Mouse (Mus musculus): ENCODE measurements around the gene Cma1. TPM values are rescaled to one million over a fixed set of nuclear protein-coding genes. Genes with fewer than 3 reads are reported as not detected.
"Not testable (repeated sequence)": the region's sequence is repeated elsewhere in the genome, so short reads cannot be mapped to it uniquely, and the experiment has no call there.

The Cma1 gene
- under 1 TPM in 1 of 2 experiments, not detected in 1; 0.34 TPM for total RNA-seq (2021)
- long read RNA-seq, partial matches to known transcripts: 0 of 1 reads
- long read RNA-seq, other reads (novel, unspliced or antisense): 0 of 1 reads

GRCm38 (mm10) chr14:55944575-55944974, at the start of gene Cma1:
Gene Cma1, minus strand, starts transcription at chr14:55944675.
- DNase-seq (ENCODE audit: low spot score in 2 of 2): no peak

GRCm38 (mm10) chr14:55987464-55987863, 43.0 kb upstream of the Cma1 start:
- DNase-seq (ENCODE audit: low spot score in 2 of 2): not testable (repeated sequence)

GRCm38 (mm10) chr14:55963900-55964299, 19.4 kb upstream of the Cma1 start:
- not testable (repeated sequence) for DNase-seq (ENCODE audit: low spot score in 2 of 2)

- DNase-seq (ENCODE audit: low spot score in 2 of 2): no peak
Measured at GRCm38 (mm10) chr14:55963263-55963662, 18.8 kb upstream of the Cma1 start.

- DNase-seq (ENCODE audit: low spot score in 2 of 2): no peak
Measured at GRCm38 (mm10) chr14:55950346-55951030, 6.0 kb upstream of the Cma1 start, which contains the start of gene Cma2. Gene Cma2, plus strand, starts transcription at chr14:55950980.

GRCm38 (mm10) chr14:55946269-55946969, 1.9 kb upstream of the Cma1 start:
- no peak for DNase-seq (ENCODE audit: low spot score in 2 of 2)

- no peak for DNase-seq (ENCODE audit: low spot score in 2 of 2)
Measured at GRCm38 (mm10) chr14:55943601-55944000, 874 bp downstream of the Cma1 start.

- no peak for DNase-seq (ENCODE audit: low spot score in 2 of 2)
Measured at GRCm38 (mm10) chr14:55940070-55940800, 4.2 kb downstream of the Cma1 start.

GRCm38 (mm10) chr14:55933586-55933985, 10.9 kb downstream of the Cma1 start:
- DNase-seq (ENCODE audit: low spot score in 2 of 2): peak in 1 of 2 experiments; percentile 10

- no peak for DNase-seq (ENCODE audit: low spot score in 2 of 2)
Measured at GRCm38 (mm10) chr14:55929263-55929997, 15.0 kb downstream of the Cma1 start.

- DNase-seq (ENCODE audit: low spot score in 2 of 2): no peak
Measured at GRCm38 (mm10) chr14:55926847-55927246, 17.6 kb downstream of the Cma1 start.

GRCm38 (mm10) chr14:55922475-55923232, 21.8 kb downstream of the Cma1 start:
- DNase-seq (ENCODE audit: low spot score in 2 of 2): no peak

GRCm38 (mm10) chr14:55918240-55919082, 26.0 kb downstream of the Cma1 start:
- peak; percentile 76 to 80 for DNase-seq (ENCODE audit: low spot score in 2 of 2)

- no peak for DNase-seq (ENCODE audit: low spot score in 2 of 2)
Measured at GRCm38 (mm10) chr14:55913406-55913805, 31.1 kb downstream of the Cma1 start.

GRCm38 (mm10) chr14:55905518-55905917, 39.0 kb downstream of the Cma1 start:
- DNase-seq (ENCODE audit: low spot score in 2 of 2): no peak

- no peak for DNase-seq (ENCODE audit: low spot score in 2 of 2)
Measured at GRCm38 (mm10) chr14:55900414-55900755, 44.1 kb downstream of the Cma1 start.

GRCm38 (mm10) chr14:55899701-55900413, 44.6 kb downstream of the Cma1 start, which contains the start of gene Sdr39u1:
Gene Sdr39u1, minus strand, starts transcription at chr14:55900293.
- peak; percentile 79 to 84 for DNase-seq (ENCODE audit: low spot score in 2 of 2)

GRCm38 (mm10) chr14:55898947-55899346, 45.5 kb downstream of the Cma1 start:
- DNase-seq (ENCODE audit: low spot score in 2 of 2): no peak

- no peak for DNase-seq (ENCODE audit: low spot score in 2 of 2)
Measured at GRCm38 (mm10) chr14:55897671-55898070, 46.8 kb downstream of the Cma1 start.

Data from layer of hippocampus, postnatal 10 days (tissue).